Mouse (Mus musculus) cerebellum, adult 2 months (tissue): ENCODE results near the gene Med27.

ENCODE experiments used
- CTCF ChIP-seq: fragments of 200-500 bp; IDR thresholded peaks from 2 replicates; pipeline ENCODE4 v1.5.1; 2011; ENCODE audit warnings: low read depth, mild to moderate bottlenecking, control low read depth, low read length, moderate library complexity, borderline replicate concordance; ENCODE audit not compliant: insufficient read depth
- POLR2A ChIP-seq: fragments of 200-500 bp; IDR thresholded peaks from 2 replicates; pipeline ENCODE4 v1.6.1; 2011; ENCODE audit warnings: low read length, control low read depth, borderline replicate concordance; ENCODE audit not compliant: insufficient read depth

DNA sequence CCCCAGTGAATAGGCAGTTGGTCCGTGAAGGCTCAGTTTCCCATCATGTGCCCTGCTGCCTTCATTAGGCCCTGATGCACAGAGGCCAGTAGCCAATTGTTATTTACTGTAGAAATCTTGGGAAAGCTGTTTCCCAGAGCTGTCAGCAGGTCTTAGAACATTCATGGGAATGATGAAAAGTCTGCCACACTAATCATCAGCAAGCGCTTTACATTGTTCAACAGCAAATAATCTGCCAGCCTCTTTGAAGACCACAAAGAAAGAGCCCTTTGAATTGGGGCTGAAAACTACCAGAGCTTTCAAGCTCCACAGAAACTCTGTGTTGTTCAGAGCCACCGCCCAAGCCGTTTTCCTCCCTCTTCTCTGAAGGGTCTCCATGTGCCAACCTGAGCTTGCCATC, 106.8 kb downstream of the Med27 start:
- TF ChIP-seq POLR2A (no peak), CTCF (no peak)
